Mouse (Mus musculus) liver, postnatal 0 days (tissue): ENCODE measurements at regions not wholly inside any gene's neighbourhood (a gene's known extent, or its start where the extent isn't known, plus 50 kb on each side); places are given as distances from the start of the nearest gene placed in this dataset.

ENCODE experiments used
- CTCF ChIP-seq: sonication (generic); IDR thresholded peaks from 2 replicates; pipeline ENCODE4 v1.5.1; 2016; ENCODE audit warnings: antibody characterized with exemption, low read depth
- EP300 ChIP-seq: IDR thresholded peaks from 2 replicates; pipeline ENCODE4 v1.6.1; 2016; ENCODE audit warnings: antibody characterized with exemption, low read depth, mild to moderate bottlenecking

- no peak for TF ChIP-seq CTCF
- TF ChIP-seq EP300, result no peak
Observed at GRCm38 (mm10) chr4:81565422-81566395, 123.1 kb upstream of the Mpdz start.
